10 mouse cellular contexts compared by ENCODE assay signal in the genomic region with DNA sequence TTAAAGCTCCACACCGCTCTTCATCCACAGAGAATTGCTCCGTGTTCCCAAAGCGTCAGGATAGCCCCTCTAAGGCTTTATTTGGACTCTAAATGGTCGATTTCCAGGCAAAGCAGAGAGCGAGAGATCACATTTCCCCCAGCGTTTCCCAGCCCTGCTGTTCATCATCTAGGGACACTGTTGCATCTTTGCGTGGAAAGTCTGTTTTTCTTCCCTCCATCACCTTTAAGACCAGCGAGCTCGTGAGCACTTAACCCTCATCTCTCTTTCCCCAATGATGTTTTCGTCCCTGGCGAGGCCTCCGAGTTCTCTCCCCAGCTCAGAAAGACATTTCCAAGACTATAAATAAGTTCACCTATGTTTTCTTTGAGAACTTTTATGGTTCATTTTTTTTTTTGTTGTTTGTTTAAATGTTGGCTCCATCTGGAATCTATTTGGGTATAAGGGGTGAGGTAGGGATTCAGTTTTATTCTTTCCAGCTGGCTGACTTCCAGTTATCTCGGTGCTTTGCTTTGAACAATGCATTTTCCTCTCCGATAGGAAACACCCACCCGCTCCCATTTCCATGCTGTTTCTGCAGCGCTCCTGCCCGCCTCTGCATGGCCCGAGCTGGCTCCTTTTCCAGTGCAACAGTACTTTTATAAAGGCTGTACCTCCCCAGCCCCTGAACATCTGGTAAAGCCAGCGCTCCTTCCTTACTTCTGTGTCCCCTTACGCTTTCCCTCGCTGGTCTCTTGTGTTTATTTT. TPM values are rescaled to one million over a fixed set of nuclear protein-coding genes. Genes with fewer than 3 reads are reported as not detected.
DNase-seq lines count a peak whose midpoint lies in the region; ATAC-seq and TF ChIP-seq lines count a peak whose summit lies in the region.
"Had no signal": no experiment of that assay in that cellular context is flagged by ENCODE, and none has a peak within 500 bp of the region (broad histone marks: within the 10 kb centered on the region; RNA-seq: fewer than 3 reads in every experiment).

No protein-coding gene starts in this region.

- peak overlapping the region; percentile 38; the same call in 1 of the 2 replicates for H3K27ac ChIP-seq in gastrocnemius, adult 2 months
- H3K27ac ChIP-seq: liver, embryonic 13.5 days had no signal

- no peak for TF ChIP-seq CTCF in gastrocnemius, adult 2 months (IDR thresholded peaks at IDR 0.05)

- intact Hi-C loops in gastrocnemius, adult 2 months (cut with DNase I): no loop called here
- intact Hi-C loops in heart, postnatal 36 days (cut with DNase I): no loop called here

- ATAC-seq in CD4-positive, CD25-positive, alpha-beta regulatory T cell, adult 4 months: no peak

- DNase-seq in gastrocnemius, adult 2 months: no peak
- no peak for DNase-seq in gastrocnemius, postnatal 4 days (ENCODE audit: low spot score in 2 of 2)
- peak; percentile 76 for DNase-seq in embryo, embryonic 11 days
- peak; percentile 11 to 16 for DNase-seq in heart, postnatal 36 days
- peak; percentile 56 to 61 for DNase-seq in lung, postnatal 4 days
- DNase-seq in layer of hippocampus, postnatal 25 days (ENCODE audit: extremely low spot score in 1 of 2, low spot score in 1 of 2): no peak
- no peak for DNase-seq in natural killer cell, adult 2 months (ENCODE audit: low spot score in 2 of 2)
- DNase-seq: liver, embryonic 13.5 days had no signal

- H3K4me3 ChIP-seq in gastrocnemius, adult 2 months: no peak overlapping the region
- H3K4me3 ChIP-seq: liver, embryonic 13.5 days had no signal

RNA-seq across cellular contexts. Expression of a gene that starts 16.0 kb away (rescaled TPM):
- total RNA-seq in gastrocnemius, adult 2 months (2021): under 1 TPM; 0.18 to 0.45 TPM
- 1 to 10 TPM; 3.3 to 4.6 TPM for total RNA-seq in gastrocnemius, postnatal 4 days (2021)
- 1 to 10 TPM; 1.3 TPM for total RNA-seq in heart, postnatal 36 days (2021)
- 10 to 100 TPM; 16.7 to 19.3 TPM for total RNA-seq in layer of hippocampus, postnatal 25 days (2021)
- not detected for polyA plus RNA-seq in CD4-positive, CD25-positive, alpha-beta regulatory T cell, adult 4 months (2017; shearing (Covaris generic))

RNA-seq across cellular contexts. Expression of a gene that starts 38.4 kb away (rescaled TPM):
- not detected for total RNA-seq in gastrocnemius, adult 2 months (2021)
- total RNA-seq in gastrocnemius, postnatal 4 days (2021): 1 to 10 TPM in 1 of 2 experiments, under 1 TPM in 1; 0.42 to 1.1 TPM
- not detected for total RNA-seq in heart, postnatal 36 days (2021)
- 100 to 1,000 TPM; 165 to 177 TPM for total RNA-seq in layer of hippocampus, postnatal 25 days (2021)
- polyA plus RNA-seq in CD4-positive, CD25-positive, alpha-beta regulatory T cell, adult 4 months (2017; shearing (Covaris generic)): not detected
- total RNA-seq: gastrocnemius, adult 18-20 months had no signal

Comparison
In these comparisons a context has a peak if more than half of its experiments do, and no peak if none do; other contexts are left out.
1. DNase-seq: peak in embryo, embryonic 11 days (single experiment), heart, postnatal 36 days (2 of 2) and lung, postnatal 4 days (2 of 2); none in gastrocnemius, adult 2 months (single experiment), gastrocnemius, postnatal 4 days (0 of 2), layer of hippocampus, postnatal 25 days (0 of 2) and natural killer cell, adult 2 months (0 of 2).
2. RNA of a gene that starts 38.4 kb away (total RNA-seq): 165 to 177 TPM in layer of hippocampus, postnatal 25 days; 0.42 to 1.1 TPM in gastrocnemius, postnatal 4 days, not detected in gastrocnemius, adult 2 months and not detected in heart, postnatal 36 days; every median in the first group is over 10 times any median in the second.